In the genomic region with DNA sequence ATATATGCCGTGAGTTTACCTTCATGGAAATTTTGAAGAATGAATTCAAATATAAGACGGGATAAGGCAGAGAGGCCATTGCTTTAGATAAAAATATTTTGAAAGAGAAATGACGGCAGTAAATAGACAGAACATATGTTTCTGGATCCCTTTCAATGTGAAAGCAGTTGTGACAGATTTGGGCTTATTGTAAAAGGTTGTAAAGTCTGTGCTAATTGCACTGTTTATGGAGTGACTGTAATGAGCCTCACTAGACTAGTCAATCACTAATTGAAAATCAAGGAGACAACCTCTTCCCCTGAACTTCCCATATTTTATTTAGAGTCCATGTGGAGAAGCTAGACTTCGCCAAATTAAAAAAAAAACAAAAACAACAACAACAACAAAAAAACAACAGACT, we compare ENCODE assay signal across 18 mouse cellular contexts.
"Had no signal": no experiment of that assay in that cellular context is flagged by ENCODE, and none has a peak within 500 bp of the region (broad histone marks: within the 10 kb centered on the region; RNA-seq: fewer than 3 reads in every experiment).

No protein-coding gene starts in this region.

- H3K4me3 ChIP-seq: midbrain, embryonic 10.5 days; midbrain, embryonic 12.5 days; myocyte; neural tube, embryonic 13.5 days; neural tube, embryonic 15.5 days had no signal

- H3K27me3 ChIP-seq: midbrain, embryonic 12.5 days; neural tube, embryonic 13.5 days; neural tube, embryonic 15.5 days had no signal

- H3K4me1 ChIP-seq: midbrain, embryonic 12.5 days; neural tube, embryonic 13.5 days; neural tube, embryonic 15.5 days had no signal

- ATAC-seq: midbrain, embryonic 16.5 days had no signal

- H3K9ac ChIP-seq: lung, embryonic 14.5 days; midbrain, embryonic 12.5 days; neural tube, embryonic 13.5 days; neural tube, embryonic 15.5 days had no signal

- H3K4me2 ChIP-seq: lung, embryonic 14.5 days; midbrain, embryonic 12.5 days; neural tube, embryonic 13.5 days; neural tube, embryonic 15.5 days had no signal

- H3K36me3 ChIP-seq: midbrain, embryonic 10.5 days; midbrain, embryonic 12.5 days; neural tube, embryonic 13.5 days; neural tube, embryonic 15.5 days had no signal

- H3K9me3 ChIP-seq: midbrain, embryonic 10.5 days; midbrain, embryonic 12.5 days; neural tube, embryonic 13.5 days; neural tube, embryonic 15.5 days had no signal

- H3K27ac ChIP-seq: midbrain, embryonic 10.5 days; midbrain, embryonic 12.5 days; neural tube, embryonic 13.5 days; neural tube, embryonic 15.5 days had no signal

- DNase-seq: lung, embryonic 14.5 days; lung, postnatal 10 days; lung, postnatal 4 days; midbrain, embryonic 14.5 days; retina, postnatal 1 day; right cerebral cortex, adult 18-20 months; right cerebral cortex, postnatal 25 days; right cerebral cortex, postnatal 4 days; spleen, adult 18-20 months; thymus, adult 18-20 months; thymus, postnatal 14 days; thymus, postnatal 36 days had no signal
